Mouse (Mus musculus) adrenal gland, adult 8-10 months (tissue): ENCODE measurements around the gene Sv2a. TPM values are rescaled to one million over a fixed set of nuclear protein-coding genes. Genes with fewer than 3 reads are reported as not detected.
"Not testable (repeated sequence)": the region's sequence is repeated elsewhere in the genome, so short reads cannot be mapped to it uniquely, and the experiment has no call there.

Experiments used
- DNase-seq: peaks from one replicate; pipeline ENCODE4 v3.0.0; 2022
- total RNA-seq, 4 experiments: library from RNA; stranded (reverse); gene quantifications; 2 replicates each; pipeline ENCODE4 v1.2.4; 2022

Sv2a gene
- total RNA-seq, 4 experiments from 2014 or later = 9.4 to 16.7 (median 13.6) TPM

DNA sequence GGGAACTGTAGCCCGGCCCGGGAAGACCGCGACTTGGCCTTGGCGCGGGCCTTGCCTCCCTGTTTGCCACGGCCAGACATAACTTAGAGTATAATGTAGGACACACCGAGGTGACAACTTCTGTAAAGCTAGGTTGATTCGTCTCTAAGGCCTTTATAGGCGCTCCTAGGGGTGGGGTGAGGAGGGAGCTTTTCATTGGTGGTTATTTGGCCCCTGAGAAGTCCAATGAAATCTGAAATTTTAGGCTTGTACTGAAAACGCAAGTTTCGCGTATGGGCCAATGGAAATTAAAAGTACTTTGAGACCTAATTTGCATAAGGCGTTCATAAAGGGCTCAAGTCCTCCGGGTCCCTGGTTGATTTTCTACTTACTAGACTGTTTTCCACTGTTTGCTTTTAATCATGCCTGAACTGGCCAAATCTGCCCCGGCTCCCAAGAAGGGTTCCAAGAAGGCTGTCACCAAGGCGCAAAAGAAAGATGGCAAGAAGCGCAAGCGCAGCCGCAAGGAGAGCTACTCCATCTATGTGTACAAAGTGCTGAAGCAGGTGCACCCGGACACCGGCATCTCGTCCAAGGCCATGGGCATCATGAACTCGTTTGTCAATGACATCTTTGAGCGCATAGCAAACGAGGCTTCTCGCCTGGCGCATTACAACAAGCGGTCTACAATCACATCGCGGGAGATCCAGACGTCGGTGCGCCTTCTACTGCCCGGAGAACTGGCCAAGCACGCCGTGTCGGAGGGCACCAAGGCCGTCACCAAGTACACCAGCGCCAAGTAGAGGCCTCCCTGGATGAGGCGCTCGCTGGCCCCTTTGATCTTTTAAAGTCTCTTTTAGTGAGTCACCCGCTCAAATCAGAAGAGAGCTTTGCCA lies 40.1 kb downstream of the Sv2a start, which contains the start of the genes Hist2h2ac and Hist2h2be:
Gene Hist2h2ac (minus strand): TSS at position 116 of the 875 bp plus-strand sequence.
Gene Hist2h2be (plus strand): TSS at position 355 of the 875 bp plus-strand sequence.
- DNase-seq = peak; percentile 92

GRCm38 (mm10) chr3:96221640-96222038 lies 40.7 kb downstream of the Sv2a start:
- DNase-seq = no peak

- no peak for DNase-seq
Observed at GRCm38 (mm10) chr3:96222774-96223173, 41.8 kb downstream of the Sv2a start.

- DNase-seq = no peak
Observed at GRCm38 (mm10) chr3:96225421-96225820, 44.5 kb downstream of the Sv2a start.

DNA sequence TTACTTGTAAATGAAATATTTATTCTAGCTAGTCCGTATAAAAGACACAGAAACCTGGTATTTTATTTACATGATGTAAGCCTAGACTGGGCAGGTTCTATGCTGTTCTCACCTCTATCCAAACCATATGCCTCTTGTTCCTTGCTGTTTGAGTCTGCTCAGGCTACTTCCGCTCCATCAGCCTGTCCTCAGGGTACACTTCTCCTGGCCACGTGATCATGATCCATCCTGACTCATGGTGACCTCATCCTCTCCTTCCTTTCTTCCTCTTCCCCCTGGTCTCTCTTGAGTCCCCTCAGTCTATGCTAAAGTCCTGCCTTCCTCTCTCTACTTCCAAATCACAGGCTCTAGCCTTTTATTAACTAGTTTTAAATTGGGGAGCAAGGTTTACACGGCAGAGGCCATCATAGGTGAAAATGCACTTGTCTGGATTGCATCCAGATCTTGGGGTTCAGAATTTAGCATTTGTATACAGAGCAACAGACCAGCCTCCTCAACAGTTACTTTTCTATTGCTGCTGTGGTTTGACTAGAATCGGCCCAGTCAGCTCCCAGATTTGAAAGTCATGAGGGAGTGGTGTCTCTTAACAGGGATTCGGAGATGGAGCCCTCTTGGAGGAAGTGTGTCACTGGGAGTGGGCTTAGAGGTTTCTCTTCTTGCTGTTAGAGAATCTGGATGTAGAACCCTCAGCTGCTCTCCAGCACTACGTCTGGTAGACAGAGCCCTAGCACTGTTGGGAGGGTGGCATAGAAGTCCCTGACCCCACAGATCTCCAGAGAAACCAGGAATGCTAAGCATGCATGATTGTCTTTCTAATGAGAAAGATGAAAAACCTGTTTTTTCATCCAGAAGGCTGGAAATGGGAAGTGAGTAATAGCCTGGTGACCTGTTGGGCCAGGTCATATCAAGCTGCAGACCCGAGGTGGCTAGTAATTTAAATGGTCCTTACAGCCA lies 46.0 kb downstream of the Sv2a start:
- no peak for DNase-seq

GRCm38 (mm10) chr3:96228828-96229227 lies 47.9 kb downstream of the Sv2a start:
- no peak for DNase-seq

DNA sequence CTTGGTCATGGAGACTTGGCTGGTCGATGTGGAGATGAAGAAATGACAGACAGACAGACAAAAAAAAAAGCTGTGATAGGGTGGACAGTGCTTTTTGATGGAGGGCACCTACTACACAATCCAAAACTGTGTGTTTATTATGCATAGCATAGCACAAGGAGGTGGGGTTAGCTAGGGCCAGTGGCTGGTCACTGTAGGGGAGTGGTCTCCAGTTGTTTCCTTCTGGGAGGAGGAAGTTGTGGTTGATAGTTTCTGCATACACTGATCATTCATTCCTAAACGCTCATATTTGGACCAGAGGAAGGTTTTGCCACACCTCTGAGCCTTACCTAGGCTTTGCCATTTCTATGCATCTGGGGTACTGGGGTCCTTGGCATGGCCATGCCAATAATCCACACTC lies 49.5 kb downstream of the Sv2a start:
- DNase-seq = no peak

DNA sequence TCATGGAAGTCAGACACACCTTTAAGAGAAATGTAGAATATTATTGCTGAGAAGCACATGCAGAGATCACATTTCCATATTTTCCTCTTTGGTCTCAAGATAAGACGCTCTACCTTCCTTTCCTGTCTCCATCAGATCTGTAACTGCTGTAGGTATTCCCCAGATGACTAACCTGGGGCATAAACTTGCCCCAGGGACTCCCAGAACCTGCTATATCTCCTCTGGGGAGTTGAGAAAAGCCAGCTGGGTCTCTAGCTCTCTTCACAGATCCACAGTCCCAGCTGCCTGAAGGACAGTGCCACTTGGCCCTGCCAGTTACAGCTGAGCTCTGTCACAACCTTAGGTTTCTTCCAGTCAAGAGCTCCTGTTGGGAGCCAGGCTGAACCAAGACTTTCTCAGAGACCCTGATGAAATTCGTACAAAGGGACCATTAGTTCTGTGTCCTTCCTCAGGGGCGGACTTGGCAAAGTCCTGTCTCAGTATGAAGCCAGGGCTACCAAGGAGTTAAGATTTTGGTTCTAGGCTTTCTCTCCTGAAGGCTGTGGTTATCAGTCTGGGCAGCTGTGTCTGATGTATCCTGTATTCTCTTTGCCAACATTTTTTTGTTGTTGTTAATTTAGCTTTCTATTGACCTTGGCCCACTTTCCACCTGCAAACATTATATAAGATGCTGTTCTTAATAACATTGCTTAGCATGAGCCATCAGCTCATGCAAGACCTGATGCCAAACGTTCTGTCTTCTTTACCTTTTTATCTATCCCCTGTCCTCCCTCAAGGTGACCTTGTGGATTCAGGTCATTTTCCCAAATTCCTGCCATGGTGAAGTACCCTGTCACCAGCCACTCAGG lies 50.2 kb downstream of the Sv2a start:
- no peak for DNase-seq

- DNase-seq = no peak
Observed at GRCm38 (mm10) chr3:96231758-96232120, 50.8 kb downstream of the Sv2a start.

DNA sequence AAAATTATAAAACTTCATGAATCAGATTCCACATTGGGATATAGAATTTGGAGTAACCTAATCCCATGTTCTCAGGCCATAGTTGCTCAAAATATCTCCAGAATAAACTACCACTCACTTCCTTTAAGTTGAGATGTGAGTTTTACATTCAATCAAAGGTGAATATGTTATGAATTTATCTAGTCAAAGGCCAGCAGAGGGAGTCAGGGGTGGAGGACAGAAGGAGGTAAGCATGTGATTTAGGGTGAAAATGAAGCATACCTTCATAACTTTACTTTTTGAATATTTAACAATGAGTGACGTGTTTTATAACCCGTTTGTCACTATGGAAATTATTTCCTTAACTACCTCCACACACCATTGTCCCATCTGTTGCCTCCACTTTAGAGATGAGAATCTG lies 54.0 kb downstream of the Sv2a start:
- DNase-seq = no peak

- no peak for DNase-seq
Observed at GRCm38 (mm10) chr3:96235836-96236235, 54.9 kb downstream of the Sv2a start.

GRCm38 (mm10) chr3:96236834-96237334 lies 55.9 kb downstream of the Sv2a start:
- no peak for DNase-seq

- DNase-seq = no peak
Observed at GRCm38 (mm10) chr3:96237335-96237903, 56.5 kb downstream of the Sv2a start.

GRCm38 (mm10) chr3:96237904-96238511 lies 57.1 kb downstream of the Sv2a start:
- no peak for DNase-seq

- not testable (repeated sequence) for DNase-seq
Observed at GRCm38 (mm10) chr3:96238954-96239793, 58.2 kb downstream of the Sv2a start, which contains the start of gene Hist2h3c2. Hist2h3c2 (minus strand) TSS chr3:96239127.

- DNase-seq = peak; percentile 97
Observed at GRCm38 (mm10) chr3:96239949-96240798, 59.2 kb downstream of the Sv2a start, which contains the start of gene Hist2h2aa2. Hist2h2aa2 (minus strand) TSS chr3:96240276.

DNA sequence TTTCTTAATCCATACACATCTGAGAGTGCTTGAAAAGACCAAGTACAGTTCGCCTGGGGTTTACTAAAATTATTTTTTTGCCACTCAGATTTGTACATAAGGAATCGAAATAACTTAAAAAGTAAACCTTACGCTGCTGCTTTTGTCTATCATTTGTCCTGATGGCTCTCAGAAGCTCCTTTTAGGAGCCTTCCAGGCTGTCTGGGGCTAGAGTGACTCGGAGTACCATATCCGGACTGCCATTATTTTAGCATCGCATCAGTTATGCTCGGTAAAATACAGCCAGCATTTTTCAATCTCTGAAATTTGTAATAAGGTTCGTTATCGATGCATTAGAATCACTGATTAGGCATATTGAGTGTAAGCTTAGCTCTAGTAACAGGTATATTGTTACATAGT lies 59.8 kb downstream of the Sv2a start:
- DNase-seq = no peak

GRCm38 (mm10) chr3:96243921-96244572 lies 63.1 kb downstream of the Sv2a start:
- no peak for DNase-seq
